26 mouse cellular contexts compared by ENCODE assay signal in genomic region chr9:98799021-98799420, GRCm38 (mm10). TPM values are rescaled to one million over a fixed set of nuclear protein-coding genes. Genes with fewer than 3 reads are reported as not detected.
"Had no signal": no experiment of that assay in that cellular context is flagged by ENCODE, and none has a peak within 500 bp of the region (broad histone marks: within the 10 kb centered on the region; RNA-seq: fewer than 3 reads in every experiment).

No protein-coding gene starts in this region.

- H3K9me3 ChIP-seq: midbrain, embryonic 10.5 days; midbrain, embryonic 12.5 days; neural tube, embryonic 13.5 days; neural tube, embryonic 15.5 days had no signal

- H3K4me3 ChIP-seq: midbrain, embryonic 10.5 days; midbrain, embryonic 12.5 days; myocyte; neural tube, embryonic 13.5 days; neural tube, embryonic 15.5 days had no signal

- H3K27ac ChIP-seq: midbrain, embryonic 10.5 days; midbrain, embryonic 12.5 days; neural tube, embryonic 13.5 days; neural tube, embryonic 15.5 days had no signal

- H3K27me3 ChIP-seq: neural tube, embryonic 13.5 days; neural tube, embryonic 15.5 days had no signal

- H3K4me1 ChIP-seq: neural tube, embryonic 13.5 days; neural tube, embryonic 15.5 days had no signal

- DNase-seq: lung, adult 18-20 months; lung, postnatal 10 days; lung, postnatal 4 days; midbrain, embryonic 14.5 days; retina, postnatal 1 day; right cerebral cortex, adult 18-20 months; right cerebral cortex, postnatal 25 days; right cerebral cortex, postnatal 4 days; spleen, adult 18-20 months; thymus, adult 18-20 months; thymus, postnatal 14 days; thymus, postnatal 36 days had no signal

- H3K9ac ChIP-seq: midbrain, embryonic 12.5 days; neural tube, embryonic 13.5 days; neural tube, embryonic 15.5 days had no signal

- H3K36me3 ChIP-seq: midbrain, embryonic 10.5 days; midbrain, embryonic 12.5 days; neural tube, embryonic 13.5 days; neural tube, embryonic 15.5 days had no signal

- H3K4me2 ChIP-seq: midbrain, embryonic 12.5 days; neural tube, embryonic 13.5 days; neural tube, embryonic 15.5 days had no signal

- ATAC-seq: midbrain, embryonic 16.5 days had no signal

RNA-seq across cellular contexts. Expression of gene Prr23a1, which starts 43.3 kb away (rescaled TPM):
- total RNA-seq: megakaryocyte, adult 5-6 weeks; megakaryocyte-erythroid progenitor cell, adult 5-6 weeks had no signal
- polyA plus RNA-seq: lung, embryonic 16.5 days; midbrain, embryonic 10.5 days; midbrain, embryonic 12.5 days; midbrain, embryonic 14.5 days; midbrain, embryonic 16.5 days; myocyte; neural tube, embryonic 11.5 days; neural tube, embryonic 13.5 days; small intestine, adult 2 months; stomach, embryonic 14.5 days; stomach, embryonic 16.5 days; thymus, postnatal 0 days had no signal

RNA-seq across cellular contexts. Expression of gene Prr23a2, which starts 57.3 kb away (rescaled TPM):
- total RNA-seq: megakaryocyte, adult 5-6 weeks; megakaryocyte-erythroid progenitor cell, adult 5-6 weeks had no signal
- polyA plus RNA-seq: lung, embryonic 16.5 days; midbrain, embryonic 10.5 days; midbrain, embryonic 12.5 days; midbrain, embryonic 14.5 days; midbrain, embryonic 16.5 days; myocyte; neural tube, embryonic 11.5 days; neural tube, embryonic 13.5 days; neural tube, embryonic 15.5 days; small intestine, adult 2 months; stomach, embryonic 14.5 days; stomach, embryonic 16.5 days; thymus, postnatal 0 days had no signal
